Mouse (Mus musculus): ENCODE data around the gene Ptprj.

DNA sequence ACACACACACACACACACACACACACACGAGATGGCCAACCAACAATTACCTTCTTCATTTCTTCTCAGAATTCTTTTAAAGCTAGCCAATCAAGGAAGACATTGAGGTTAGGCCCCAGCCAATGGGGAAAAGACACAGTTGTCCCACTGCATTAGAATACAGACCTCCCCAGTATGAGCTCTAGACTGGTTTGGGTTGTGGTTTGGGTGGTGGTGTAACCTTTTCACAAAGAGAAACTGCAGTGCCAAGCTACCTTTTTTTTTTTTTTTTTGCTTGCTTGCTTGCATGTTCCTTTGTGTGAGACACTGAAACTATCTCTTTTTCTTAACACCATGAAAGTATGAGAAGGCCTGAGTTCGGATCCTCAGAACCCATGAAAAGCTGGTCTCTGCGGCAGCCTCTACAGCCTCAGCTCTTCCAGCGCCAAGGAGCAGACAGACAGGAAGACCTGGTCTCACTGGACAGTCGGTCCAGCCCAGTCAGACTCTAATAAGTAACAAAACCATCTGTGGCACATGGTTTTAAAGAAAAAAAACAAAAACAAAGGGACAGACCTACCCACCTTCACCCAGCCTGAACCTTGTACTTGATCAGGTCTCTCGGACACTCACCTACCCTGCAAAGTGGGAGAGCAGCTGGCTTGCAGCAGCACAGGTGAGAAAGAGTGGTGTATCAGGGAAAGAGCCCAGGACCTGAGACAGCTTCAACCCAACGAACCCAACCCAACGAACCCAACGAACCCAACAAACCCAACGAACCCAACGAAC is 92.8 kb downstream of the Ptprj start:
- TF ChIP-seq GATA1 (IDR thresholded peaks at IDR 0.05; ENCODE audit: borderline replicate concordance, low read length) (no peak), FLI1 (IDR thresholded peaks at IDR 0.05; ENCODE audit: low read length) (no peak)
